Mouse (Mus musculus): ENCODE results near the gene Gm13277. TPM values are rescaled to one million over a fixed set of nuclear protein-coding genes. Genes with fewer than 3 reads are reported as not detected.
"Not testable (repeated sequence)": the region's sequence is repeated elsewhere in the genome, so short reads cannot be mapped to it uniquely, and the experiment has no call there.

The Gm13277 gene
- total RNA-seq, 1 experiment: not detected

- H3K9me3 ChIP-seq (ENCODE audit: control insufficient read depth, insufficient read depth, low read depth, low read length); in situ Hi-C loops (cut with MboI; ENCODE audit: low sequenced_read_pairs in 2 of 2, unreplicated experiment in 2 of 2): not testable (repeated sequence)
Observed at GRCm38 (mm10) chr4:88782335-88782734, 6.1 kb upstream of the Gm13277 start.

DNA sequence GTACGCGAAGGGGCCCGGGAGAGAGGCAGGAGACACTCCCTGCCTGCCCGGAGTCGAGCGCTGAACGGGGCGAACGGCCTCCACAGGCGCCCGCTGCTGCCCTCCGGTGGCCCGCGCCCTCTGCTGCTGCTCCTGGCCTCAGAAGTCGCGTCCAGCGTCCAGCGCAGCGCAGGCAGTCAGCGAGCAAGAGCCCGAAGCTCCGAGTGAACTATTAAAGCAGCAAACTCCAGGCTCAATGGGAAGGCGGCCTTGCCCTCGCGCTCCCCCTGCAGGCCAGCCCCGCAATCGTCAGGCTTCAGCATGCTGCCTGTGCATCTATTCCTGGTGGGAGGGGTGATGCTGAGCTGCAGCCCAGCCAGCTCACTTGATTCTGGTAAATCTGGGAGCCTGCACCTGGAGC lies 3.0 kb upstream of the Gm13277 start, which contains the start of gene Gm13276:
Gene Gm13276 (plus strand): TSS at position 301 of the 400 bp plus-strand sequence.
- H3K4me3 ChIP-seq (ENCODE audit: insufficient read depth in 1 of 2, low read depth in 1 of 2, low read length in 2 of 2, poor library complexity in 1 of 2, severe bottlenecking in 1 of 2); in situ Hi-C loops (cut with MboI; ENCODE audit: low sequenced_read_pairs in 2 of 2, unreplicated experiment in 2 of 2); H3K4me1 ChIP-seq (ENCODE audit: control insufficient read depth in 2 of 2, insufficient read depth in 2 of 2, low read length in 2 of 2, poor library complexity in 1 of 2); H3K27ac ChIP-seq (ENCODE audit: insufficient read depth, low read depth, low read length, poor library complexity, severe bottlenecking); H3K9me3 ChIP-seq (ENCODE audit: control insufficient read depth, insufficient read depth, low read depth, low read length); H3K9ac ChIP-seq (ENCODE audit: insufficient read depth, low read depth, low read length, poor library complexity, severe bottlenecking); DNase-seq (ENCODE audit: low read depth, low spot score); H3K36me3 ChIP-seq (ENCODE audit: control insufficient read depth, insufficient read depth, low read length, poor library complexity, severe bottlenecking): not testable (repeated sequence)

More at GRCm38 (mm10) chr4:88782335-88782734, 6.1 kb upstream of the Gm13277 start:
- H3K27ac ChIP-seq (ENCODE audit: insufficient read depth, low read depth, low read length, poor library complexity, severe bottlenecking); H3K4me1 ChIP-seq (ENCODE audit: control insufficient read depth in 2 of 2, insufficient read depth in 2 of 2, low read length in 2 of 2, poor library complexity in 1 of 2); H3K4me3 ChIP-seq (ENCODE audit: insufficient read depth in 1 of 2, low read depth in 1 of 2, low read length in 2 of 2, poor library complexity in 1 of 2, severe bottlenecking in 1 of 2); DNase-seq (ENCODE audit: low read depth, low spot score); H3K36me3 ChIP-seq (ENCODE audit: control insufficient read depth, insufficient read depth, low read length, poor library complexity, severe bottlenecking); H3K9ac ChIP-seq (ENCODE audit: insufficient read depth, low read depth, low read length, poor library complexity, severe bottlenecking): not testable (repeated sequence)

DNA sequence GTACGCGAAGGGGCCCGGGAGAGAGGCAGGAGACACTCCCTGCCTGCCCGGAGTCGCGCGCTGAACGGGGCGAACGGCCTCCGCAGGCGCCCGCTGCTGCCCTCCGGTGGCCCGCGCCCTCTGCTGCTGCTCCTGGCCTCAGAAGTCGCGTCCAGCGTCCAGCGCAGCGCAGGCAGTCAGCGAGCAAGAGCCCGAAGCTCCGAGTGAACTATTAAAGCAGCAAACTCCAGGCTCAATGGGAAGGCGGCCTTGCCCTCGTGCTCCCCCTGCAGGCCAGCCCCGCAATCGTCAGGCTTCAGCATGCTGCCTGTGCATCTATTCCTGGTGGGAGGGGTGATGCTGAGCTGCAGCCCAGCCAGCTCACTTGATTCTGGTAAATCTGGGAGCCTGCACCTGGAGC lies 2.8 kb downstream of the Gm13277 start, which contains the start of gene Gm13278:
Gene Gm13278 (plus strand): TSS at position 301 of the 400 bp plus-strand sequence.
- H3K4me1 ChIP-seq (ENCODE audit: control insufficient read depth in 2 of 2, insufficient read depth in 2 of 2, low read length in 2 of 2, poor library complexity in 1 of 2); H3K9ac ChIP-seq (ENCODE audit: insufficient read depth, low read depth, low read length, poor library complexity, severe bottlenecking); H3K9me3 ChIP-seq (ENCODE audit: control insufficient read depth, insufficient read depth, low read depth, low read length); H3K36me3 ChIP-seq (ENCODE audit: control insufficient read depth, insufficient read depth, low read length, poor library complexity, severe bottlenecking); in situ Hi-C loops (cut with MboI; ENCODE audit: low sequenced_read_pairs in 2 of 2, unreplicated experiment in 2 of 2); DNase-seq (ENCODE audit: low read depth, low spot score); H3K27ac ChIP-seq (ENCODE audit: insufficient read depth, low read depth, low read length, poor library complexity, severe bottlenecking); H3K4me3 ChIP-seq (ENCODE audit: insufficient read depth in 1 of 2, low read depth in 1 of 2, low read length in 2 of 2, poor library complexity in 1 of 2, severe bottlenecking in 1 of 2): not testable (repeated sequence)

DNA sequence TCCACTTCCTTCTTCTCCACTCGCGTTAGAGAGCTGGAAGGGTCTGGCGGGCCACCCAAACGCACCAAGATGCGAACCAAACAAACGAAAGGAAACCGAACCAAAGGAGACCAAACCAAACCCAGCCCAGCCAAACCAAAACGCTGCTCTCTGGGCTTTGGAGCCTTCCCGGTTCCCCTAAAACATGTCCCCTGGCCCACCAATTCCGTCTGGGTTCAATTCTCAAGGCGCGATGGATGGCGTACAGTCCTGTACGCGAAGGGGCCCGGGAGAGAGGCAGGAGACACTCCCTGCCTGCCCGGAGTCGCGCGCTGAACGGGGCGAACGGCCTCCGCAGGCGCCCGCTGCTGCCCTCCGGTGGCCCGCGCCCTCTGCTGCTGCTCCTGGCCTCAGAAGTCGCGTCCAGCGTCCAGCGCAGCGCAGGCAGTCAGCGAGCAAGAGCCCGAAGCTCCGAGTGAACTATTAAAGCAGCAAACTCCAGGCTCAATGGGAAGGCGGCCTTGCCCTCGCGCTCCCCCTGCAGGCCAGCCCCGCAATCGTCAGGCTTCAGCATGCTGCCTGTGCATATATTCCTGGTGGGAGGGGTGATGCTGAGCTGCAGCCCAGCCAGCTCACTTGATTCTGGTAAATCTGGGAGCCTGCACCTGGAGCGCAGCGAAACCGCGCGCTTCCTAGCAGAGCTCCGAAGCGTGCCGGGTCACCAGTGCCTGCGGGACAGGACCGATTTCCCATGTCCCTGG lies 5.7 kb downstream of the Gm13277 start, which contains the start of gene Gm13275:
Gene Gm13275 (plus strand): TSS at position 552 of the 740 bp plus-strand sequence.
- H3K27ac ChIP-seq (ENCODE audit: insufficient read depth, low read depth, low read length, poor library complexity, severe bottlenecking); H3K9ac ChIP-seq (ENCODE audit: insufficient read depth, low read depth, low read length, poor library complexity, severe bottlenecking); in situ Hi-C loops (cut with MboI; ENCODE audit: low sequenced_read_pairs in 2 of 2, unreplicated experiment in 2 of 2); H3K9me3 ChIP-seq (ENCODE audit: control insufficient read depth, insufficient read depth, low read depth, low read length); H3K36me3 ChIP-seq (ENCODE audit: control insufficient read depth, insufficient read depth, low read length, poor library complexity, severe bottlenecking); H3K4me1 ChIP-seq (ENCODE audit: control insufficient read depth in 2 of 2, insufficient read depth in 2 of 2, low read length in 2 of 2, poor library complexity in 1 of 2); H3K4me3 ChIP-seq (ENCODE audit: insufficient read depth in 1 of 2, low read depth in 1 of 2, low read length in 2 of 2, poor library complexity in 1 of 2, severe bottlenecking in 1 of 2); DNase-seq (ENCODE audit: low read depth, low spot score): not testable (repeated sequence)

GRCm38 (mm10) chr4:88797097-88797496 lies 8.7 kb downstream of the Gm13277 start, which contains the start of gene Gm13279:
Gm13279 (plus strand) TSS chr4:88797397.
- DNase-seq (ENCODE audit: low read depth, low spot score); H3K9ac ChIP-seq (ENCODE audit: insufficient read depth, low read depth, low read length, poor library complexity, severe bottlenecking); H3K4me3 ChIP-seq (ENCODE audit: insufficient read depth in 1 of 2, low read depth in 1 of 2, low read length in 2 of 2, poor library complexity in 1 of 2, severe bottlenecking in 1 of 2); H3K36me3 ChIP-seq (ENCODE audit: control insufficient read depth, insufficient read depth, low read length, poor library complexity, severe bottlenecking); H3K9me3 ChIP-seq (ENCODE audit: control insufficient read depth, insufficient read depth, low read depth, low read length); H3K27ac ChIP-seq (ENCODE audit: insufficient read depth, low read depth, low read length, poor library complexity, severe bottlenecking); H3K4me1 ChIP-seq (ENCODE audit: control insufficient read depth in 2 of 2, insufficient read depth in 2 of 2, low read length in 2 of 2, poor library complexity in 1 of 2); in situ Hi-C loops (cut with MboI; ENCODE audit: low sequenced_read_pairs in 2 of 2, unreplicated experiment in 2 of 2): not testable (repeated sequence)

GRCm38 (mm10) chr4:88799365-88799764 lies 10.9 kb downstream of the Gm13277 start, which contains the start of gene Gm13285:
Gm13285 (plus strand) TSS chr4:88799665.
- in situ Hi-C loops (cut with MboI; ENCODE audit: low sequenced_read_pairs in 2 of 2, unreplicated experiment in 2 of 2); H3K36me3 ChIP-seq (ENCODE audit: control insufficient read depth, insufficient read depth, low read length, poor library complexity, severe bottlenecking); DNase-seq (ENCODE audit: low read depth, low spot score): not testable (repeated sequence)

GRCm38 (mm10) chr4:88802954-88803353 lies 14.5 kb downstream of the Gm13277 start, which contains the start of gene Gm13287:
Gm13287 (plus strand) TSS chr4:88803254.
- H3K27ac ChIP-seq (ENCODE audit: insufficient read depth, low read depth, low read length, poor library complexity, severe bottlenecking); H3K9ac ChIP-seq (ENCODE audit: insufficient read depth, low read depth, low read length, poor library complexity, severe bottlenecking); H3K9me3 ChIP-seq (ENCODE audit: control insufficient read depth, insufficient read depth, low read depth, low read length); H3K4me1 ChIP-seq (ENCODE audit: control insufficient read depth in 2 of 2, insufficient read depth in 2 of 2, low read length in 2 of 2, poor library complexity in 1 of 2); H3K4me3 ChIP-seq (ENCODE audit: insufficient read depth in 1 of 2, low read depth in 1 of 2, low read length in 2 of 2, poor library complexity in 1 of 2, severe bottlenecking in 1 of 2); in situ Hi-C loops (cut with MboI; ENCODE audit: low sequenced_read_pairs in 2 of 2, unreplicated experiment in 2 of 2); H3K36me3 ChIP-seq (ENCODE audit: control insufficient read depth, insufficient read depth, low read length, poor library complexity, severe bottlenecking); DNase-seq (ENCODE audit: low read depth, low spot score): not testable (repeated sequence)

More at GRCm38 (mm10) chr4:88799365-88799764, 10.9 kb downstream of the Gm13277 start, which contains the start of gene Gm13285:
- not testable (repeated sequence) for H3K4me3 ChIP-seq (ENCODE audit: insufficient read depth in 1 of 2, low read depth in 1 of 2, low read length in 2 of 2, poor library complexity in 1 of 2, severe bottlenecking in 1 of 2); H3K9me3 ChIP-seq (ENCODE audit: control insufficient read depth, insufficient read depth, low read depth, low read length); H3K4me1 ChIP-seq (ENCODE audit: control insufficient read depth in 2 of 2, insufficient read depth in 2 of 2, low read length in 2 of 2, poor library complexity in 1 of 2); H3K9ac ChIP-seq (ENCODE audit: insufficient read depth, low read depth, low read length, poor library complexity, severe bottlenecking); H3K27ac ChIP-seq (ENCODE audit: insufficient read depth, low read depth, low read length, poor library complexity, severe bottlenecking)

GRCm38 (mm10) chr4:88805231-88805630 lies 16.8 kb downstream of the Gm13277 start, which contains the start of gene Gm13288:
Gm13288 (plus strand) TSS chr4:88805531.
- H3K9ac ChIP-seq (ENCODE audit: insufficient read depth, low read depth, low read length, poor library complexity, severe bottlenecking); H3K4me3 ChIP-seq (ENCODE audit: insufficient read depth in 1 of 2, low read depth in 1 of 2, low read length in 2 of 2, poor library complexity in 1 of 2, severe bottlenecking in 1 of 2); H3K4me1 ChIP-seq (ENCODE audit: control insufficient read depth in 2 of 2, insufficient read depth in 2 of 2, low read length in 2 of 2, poor library complexity in 1 of 2); in situ Hi-C loops (cut with MboI; ENCODE audit: low sequenced_read_pairs in 2 of 2, unreplicated experiment in 2 of 2); H3K9me3 ChIP-seq (ENCODE audit: control insufficient read depth, insufficient read depth, low read depth, low read length); H3K27ac ChIP-seq (ENCODE audit: insufficient read depth, low read depth, low read length, poor library complexity, severe bottlenecking); H3K36me3 ChIP-seq (ENCODE audit: control insufficient read depth, insufficient read depth, low read length, poor library complexity, severe bottlenecking); DNase-seq (ENCODE audit: low read depth, low spot score): not testable (repeated sequence)

Measured in ES-E14 (cell line).